Comparison of ENCODE assay signal across 23 mouse cellular contexts in genomic region chr16:13565291-13565690, GRCm38 (mm10).
DNase-seq lines count a peak whose midpoint lies in the region; ATAC-seq and TF ChIP-seq lines count a peak whose summit lies in the region.
"Had no signal": no experiment of that assay in that cellular context is flagged by ENCODE, and none has a peak within 500 bp of the region (broad histone marks: within the 10 kb centered on the region; RNA-seq: fewer than 3 reads in every experiment).

No protein-coding gene starts in this region.

- no peaks in the 10 kb centered on the region for H3K4me1 ChIP-seq in kidney, adult 2 months (ENCODE audit: control insufficient read depth, insufficient read depth, low read length)
- H3K4me1 ChIP-seq: embryonic facial prominence, embryonic 15.5 days; forebrain, embryonic 13.5 days; hindbrain, embryonic 12.5 days had no signal

- TF ChIP-seq POLR2A in kidney, adult 2 months (IDR thresholded peaks at IDR 0.05; ENCODE audit: low read depth, low read length): no peak

- no peaks in the 10 kb centered on the region for H3K36me3 ChIP-seq in kidney, adult 2 months (ENCODE audit: control insufficient read depth, insufficient read depth, low read length)
- H3K36me3 ChIP-seq: hindbrain, embryonic 12.5 days had no signal

- TF ChIP-seq CTCF in kidney, adult 2 months (conservative IDR thresholded peaks at IDR 0.05; ENCODE audit: insufficient read depth, insufficient read length, low read depth, low read length): no peak

- no peak overlapping the region for H3K27ac ChIP-seq in kidney, adult 2 months (ENCODE audit: insufficient read depth, low read depth, low read length)
- H3K27ac ChIP-seq: embryonic facial prominence, embryonic 15.5 days; forebrain, embryonic 13.5 days; heart, embryonic 10.5 days; hindbrain, embryonic 12.5 days had no signal

- H3K27me3 ChIP-seq in kidney, adult 2 months (replicated peaks; ENCODE audit: control insufficient read depth, insufficient read depth, low read length): no peaks in the 10 kb centered on the region
- H3K27me3 ChIP-seq: embryonic facial prominence, embryonic 15.5 days; forebrain, embryonic 13.5 days; hindbrain, embryonic 12.5 days had no signal

- no peak for DNase-seq in frontal cortex, postnatal 10 days (ENCODE audit: low spot score in 2 of 2)
- peak; percentile 29 to 61 for DNase-seq in left cerebral cortex, postnatal 14 days (ENCODE audit: low spot score in 2 of 2)
- no peak for DNase-seq in left cerebral cortex, adult 11 months (ENCODE audit: low spot score)
- peak; percentile 12 for DNase-seq in right cerebral cortex, postnatal 25 days
- no peak for DNase-seq in right cerebral cortex, postnatal 14 days
- peak; percentile 68 for DNase-seq in telencephalon, adult 2 months (ENCODE audit: low read depth, low spot score)
- DNase-seq in kidney, adult 2 months: no peak
- DNase-seq: adrenal gland, adult 2 months; adrenal gland, postnatal 25 days; cerebellum, adult 2 months; cerebellum, postnatal 14 days; embryo, embryonic 11 days; gastrocnemius, postnatal 10 days; heart, adult 18-20 months; heart, postnatal 10 days; heart, postnatal 4 days had no signal

- H3K4me3 ChIP-seq in kidney, adult 2 months (ENCODE audit: insufficient read depth, low read depth, low read length): no peak overlapping the region
- H3K4me3 ChIP-seq: embryonic facial prominence, embryonic 15.5 days; erythroblast, embryonic 14.5 days; forebrain, embryonic 13.5 days; heart, embryonic 10.5 days; hindbrain, embryonic 12.5 days had no signal

- WGBS in kidney, adult 2 months: 87% methylated on average over 5 of the region's 5 CpGs

- ATAC-seq in frontal cortex, adult (ENCODE audit: low TSS enrichment): peak; percentile 96
- ATAC-seq: forebrain, embryonic 13.5 days; hindbrain, embryonic 16.5 days had no signal

- intact Hi-C loops in left cerebral cortex, postnatal 14 days (cut with DNase I): no loop called here

Comparison
In these comparisons a context has a peak if more than half of its experiments do, and no peak if none do; other contexts are left out.
1. DNase-seq: peak in left cerebral cortex, postnatal 14 days (2 of 2), right cerebral cortex, postnatal 25 days (single experiment) and telencephalon, adult 2 months (single experiment); none in frontal cortex, postnatal 10 days (0 of 2), left cerebral cortex, adult 11 months (single experiment), right cerebral cortex, postnatal 14 days (single experiment) and kidney, adult 2 months (single experiment).